Mouse (Mus musculus): Measurements from ENCODE around the gene Nsdhl. TPM values are rescaled to one million over a fixed set of nuclear protein-coding genes. Genes with fewer than 3 reads are reported as not detected.
A peak's percentile ranks its signal among the peaks of the same experiment; 100 is the strongest.

Gene Nsdhl
- total RNA-seq, 2 experiments from 2014 or later = 34.6 to 43.2 TPM

GRCm38 (mm10) chrX:72992291-72992919 lies 74.0 kb downstream of the Nsdhl start:
- DNase-seq (ENCODE audit: low spot score in 2 of 2) = no peak

- no peak for DNase-seq (ENCODE audit: low spot score in 2 of 2)
Measured at GRCm38 (mm10) chrX:72995542-72995941, 77.2 kb downstream of the Nsdhl start.

- DNase-seq (ENCODE audit: low spot score in 2 of 2) = no peak
Measured at GRCm38 (mm10) chrX:73003110-73003509, 84.8 kb downstream of the Nsdhl start.

GRCm38 (mm10) chrX:73005678-73006077 lies 87.3 kb downstream of the Nsdhl start:
- no peak for DNase-seq (ENCODE audit: low spot score in 2 of 2)

GRCm38 (mm10) chrX:73007597-73008479 lies 89.5 kb downstream of the Nsdhl start:
- peak; percentile 91 to 95 for DNase-seq (ENCODE audit: low spot score in 2 of 2)

Small RNA genes lying within 50 kb of the gene (microRNA-seq; reads per million reads assigned to microRNA genes)
- gene Mir2137 = 0 to 1.1 reads per million in 2 experiments

Other genes starting within 250 kb of the Nsdhl start
- under 1 TPM; 0.91 to 0.97 TPM for gene Gabrq, start 93.4 kb upstream of the Nsdhl start, total RNA-seq (2021)
- 10 to 100 TPM; 46.0 to 51.2 TPM for gene Cetn2, start 146 bp upstream of the Nsdhl start, total RNA-seq (2021)
- gene Zfp185, start 68.8 kb downstream of the Nsdhl start, total RNA-seq (2021) = 1 to 10 TPM in 1 of 2 experiments, under 1 TPM in 1; 0.83 to 1.6 TPM
- under 1 TPM; 0.52 to 0.62 TPM for gene Pnma5, start 118.5 kb downstream of the Nsdhl start, total RNA-seq (2021)
- 10 to 100 TPM; 18.8 to 28.4 TPM for gene Pnma3, start 146.2 kb downstream of the Nsdhl start, total RNA-seq (2021)
- 1 to 10 TPM in 1 of 2 experiments, not detected in 1; 1.2 TPM for gene Xlr4a, start 163.9 kb downstream of the Nsdhl start, total RNA-seq (2021)
- gene Xlr3a, start 178.5 kb downstream of the Nsdhl start, total RNA-seq (2021) = 1 to 10 TPM in 1 of 2 experiments, not detected in 1; 4.9 TPM
- 1 to 10 TPM; 1.9 to 5.2 TPM for gene Gm14685, start 198.5 kb downstream of the Nsdhl start, total RNA-seq (2021)
- gene Xlr5b, start 230.2 kb downstream of the Nsdhl start, total RNA-seq (2021) = not detected
- gene DXBay18, start 230.9 kb downstream of the Nsdhl start, total RNA-seq (2021) = 1 to 10 TPM in 1 of 2 experiments, not detected in 1; 1.9 TPM

Measured in layer of hippocampus, postnatal 14 days (tissue).